Mouse (Mus musculus): ENCODE measurements at regions not wholly inside any gene's neighbourhood (a gene's known extent, or its start where the extent isn't known, plus 50 kb on each side); places are given as distances from the start of the nearest gene placed in this dataset.

GRCm38 (mm10) chr17:91225916-91226315 lies 133.0 kb upstream of the Nrxn1 start:
- no peak for DNase-seq

- DNase-seq: peak; percentile 14
These were observed 123.6 kb upstream of the Nrxn1 start for GRCm38 (mm10) chr17:91216429-91216828.

DNA sequence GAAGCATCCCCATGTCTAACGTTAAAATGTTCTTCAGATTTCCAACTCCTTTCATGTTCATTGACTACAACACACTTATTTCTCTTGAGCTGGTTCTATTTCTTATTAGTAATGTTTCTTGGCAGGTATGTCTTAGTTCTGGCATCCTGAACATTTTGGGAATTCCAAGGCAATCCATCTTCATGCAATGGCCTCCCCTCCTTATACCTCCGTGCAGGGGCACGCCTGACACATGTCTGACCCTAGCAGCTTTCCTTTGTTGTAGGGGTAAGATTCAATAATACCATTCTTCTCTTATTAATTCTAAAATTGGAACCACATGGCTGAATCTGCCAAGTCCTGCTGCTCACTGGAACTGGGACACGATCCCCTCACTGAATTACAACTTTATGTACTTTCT lies 89.7 kb upstream of the Nrxn1 start:
- DNase-seq: no peak

GRCm38 (mm10) chr17:91161834-91162233 lies 69.0 kb upstream of the Nrxn1 start:
- no peak for DNase-seq

Measured in heart, postnatal 4 days (tissue).